In the genomic region with DNA sequence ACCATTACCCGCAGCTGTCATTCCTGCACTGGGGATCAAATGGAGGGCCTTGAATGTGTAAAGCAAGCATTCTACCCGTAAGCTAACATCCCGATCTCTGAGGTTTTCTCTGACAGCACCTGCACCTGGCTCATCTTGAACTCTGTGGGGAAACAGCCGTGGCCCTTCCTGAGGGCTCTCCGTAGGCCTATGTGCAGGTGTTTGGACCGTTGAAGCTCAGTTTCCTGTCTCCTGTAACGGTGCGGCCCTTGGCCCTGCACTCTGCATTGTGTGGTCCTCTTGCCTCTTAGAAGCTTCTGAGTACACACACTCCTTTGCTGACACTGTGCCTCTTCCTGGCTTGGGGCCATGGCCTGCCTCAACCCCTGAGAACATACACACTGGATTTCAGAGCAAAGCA, we compare ENCODE assay signal across 18 mouse cellular contexts. TPM values are rescaled to one million over a fixed set of nuclear protein-coding genes. Genes with fewer than 3 reads are reported as not detected.
DNase-seq lines count a peak whose midpoint lies in the region.
"Had no signal": no experiment of that assay in that cellular context is flagged by ENCODE, and none has a peak within 500 bp of the region (broad histone marks: within the 10 kb centered on the region; RNA-seq: fewer than 3 reads in every experiment).

No protein-coding gene starts in this region.

- DNase-seq in gastrocnemius, postnatal 25 days, result peak; percentile 37
- DNase-seq in gastrocnemius, adult 8-10 months (ENCODE audit: low spot score in 2 of 2), result no peak
- peak; percentile 31 to 38 for DNase-seq in spleen, postnatal 36 days (ENCODE audit: low spot score in 2 of 2)
- no peak for DNase-seq in spleen, adult 12 weeks (ENCODE audit: low spot score)
- peak; percentile 82 to 92 for DNase-seq in thymus, postnatal 10 days (ENCODE audit: low spot score in 2 of 2)
- no peak for DNase-seq in frontal cortex, postnatal 14 days (ENCODE audit: low spot score in 2 of 2)
- no peak for DNase-seq in adipocyte (ENCODE audit: low spot score)
- DNase-seq: adrenal gland, postnatal 25 days; cerebellum, adult 2 months; heart, adult 11 months; kidney, adult 11 months; lung, embryonic 14.5 days; right cerebral cortex, postnatal 4 days had no signal

RNA-seq across cellular contexts. Expression of a gene that starts 4.0 kb away (rescaled TPM):
- not detected for total RNA-seq in gastrocnemius, postnatal 25 days (2021)
- total RNA-seq in gastrocnemius, adult 8-10 months (2022), result not detected
- total RNA-seq: adrenal gland, postnatal 25 days; common myeloid progenitor, adult 5-6 weeks; gastrocnemius, adult 18-20 months; layer of hippocampus, postnatal 10 days; megakaryocyte progenitor cell, adult 5-6 weeks; monocyte, adult 5-6 weeks had no signal

RNA-seq across cellular contexts. Expression of a gene that starts 11.0 kb away (rescaled TPM):
- 1 to 10 TPM; 2.5 to 2.7 TPM for total RNA-seq in gastrocnemius, postnatal 25 days (2021)
- total RNA-seq in gastrocnemius, adult 8-10 months (2022), result 1 to 10 TPM; 2.1 to 3.6 (median 2.9) TPM

Comparison
In these comparisons a context has a peak if more than half of its experiments do, and no peak if none do; other contexts are left out.
1. DNase-seq: peak in gastrocnemius, postnatal 25 days (single experiment), spleen, postnatal 36 days (2 of 2) and thymus, postnatal 10 days (2 of 2); none in gastrocnemius, adult 8-10 months (0 of 2), spleen, adult 12 weeks (single experiment), frontal cortex, postnatal 14 days (0 of 2) and adipocyte (single experiment).